Mouse (Mus musculus) lung, postnatal 10 days (tissue): Measurements from ENCODE around the gene Ube2d3.
"Not testable (repeated sequence)": the region's sequence is repeated elsewhere in the genome, so short reads cannot be mapped to it uniquely, and the experiment has no call there.

Experiments used
- DNase-seq: peaks from one replicate; pipeline ENCODE4 v3.0.0; 2021

Ube2d3 gene

GRCm38 (mm10) chr3:135497956-135498355 is 60.0 kb downstream of the Ube2d3 start:
- not testable (repeated sequence) for DNase-seq

DNA sequence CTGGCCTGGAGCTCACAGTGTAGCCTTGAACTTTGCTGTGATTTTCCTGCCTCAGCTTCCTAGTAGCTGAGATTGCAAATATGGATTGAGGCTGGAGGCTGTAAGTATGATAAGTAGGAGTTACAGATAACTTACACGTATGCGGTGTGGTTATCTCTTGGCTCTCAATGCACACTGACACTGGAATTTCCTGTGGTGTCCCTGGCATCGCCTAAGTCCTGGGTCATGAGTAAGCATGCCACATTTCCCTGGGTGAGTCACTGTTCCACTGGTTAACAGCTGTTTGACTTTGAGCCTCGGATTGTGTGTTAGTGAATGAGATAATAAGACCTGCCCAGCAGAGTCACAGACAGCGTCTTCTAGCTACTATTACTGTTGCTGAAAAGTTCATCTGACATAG is 60.9 kb downstream of the Ube2d3 start:
- DNase-seq: no peak

DNA sequence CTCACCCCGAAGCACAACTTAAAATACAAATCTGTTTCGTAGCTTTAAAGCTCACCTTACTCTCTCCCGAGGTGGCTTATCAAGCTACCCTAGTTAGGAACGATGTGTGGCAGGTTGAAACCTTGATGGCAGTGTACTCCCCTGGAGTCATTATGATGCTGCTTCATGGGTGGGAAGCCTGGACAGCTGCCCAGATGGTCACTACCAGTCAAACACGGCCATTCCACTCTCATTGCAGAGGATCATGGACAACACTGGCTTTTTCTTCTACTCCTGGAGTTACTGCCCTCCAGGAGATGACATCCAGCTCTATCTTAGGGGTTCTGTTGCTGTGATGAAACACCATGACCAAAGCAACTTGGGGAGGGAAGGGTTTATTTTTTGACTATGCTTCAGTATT is 65.2 kb downstream of the Ube2d3 start:
- DNase-seq: no peak

DNA sequence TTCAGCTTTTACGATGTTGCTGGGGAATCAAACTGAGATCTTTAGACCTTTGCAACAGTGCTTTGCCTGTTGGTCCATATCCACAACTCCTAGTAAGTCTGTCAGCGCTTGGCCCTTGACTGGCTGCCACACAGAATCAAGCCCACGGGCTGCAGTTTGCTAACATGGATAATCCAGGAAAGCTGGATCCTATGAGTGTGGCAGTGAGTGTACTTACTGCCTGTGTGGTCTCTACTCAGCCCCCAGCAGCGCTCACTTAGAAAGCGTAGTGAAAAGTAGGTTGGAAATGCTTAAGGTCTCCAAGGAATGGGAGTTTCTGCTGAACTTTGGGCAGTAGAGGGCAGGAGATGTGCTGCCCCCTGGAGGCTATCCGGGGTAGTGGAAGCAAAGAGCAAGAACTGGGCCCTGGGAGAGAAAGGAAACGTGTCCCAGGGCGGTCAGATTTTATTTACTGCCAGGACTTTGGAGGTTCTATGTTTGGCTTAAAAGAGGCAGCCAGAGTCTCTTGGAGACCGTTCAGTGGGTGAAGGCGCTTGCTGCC is 67.5 kb downstream of the Ube2d3 start:
- DNase-seq: peak; percentile 80

DNA sequence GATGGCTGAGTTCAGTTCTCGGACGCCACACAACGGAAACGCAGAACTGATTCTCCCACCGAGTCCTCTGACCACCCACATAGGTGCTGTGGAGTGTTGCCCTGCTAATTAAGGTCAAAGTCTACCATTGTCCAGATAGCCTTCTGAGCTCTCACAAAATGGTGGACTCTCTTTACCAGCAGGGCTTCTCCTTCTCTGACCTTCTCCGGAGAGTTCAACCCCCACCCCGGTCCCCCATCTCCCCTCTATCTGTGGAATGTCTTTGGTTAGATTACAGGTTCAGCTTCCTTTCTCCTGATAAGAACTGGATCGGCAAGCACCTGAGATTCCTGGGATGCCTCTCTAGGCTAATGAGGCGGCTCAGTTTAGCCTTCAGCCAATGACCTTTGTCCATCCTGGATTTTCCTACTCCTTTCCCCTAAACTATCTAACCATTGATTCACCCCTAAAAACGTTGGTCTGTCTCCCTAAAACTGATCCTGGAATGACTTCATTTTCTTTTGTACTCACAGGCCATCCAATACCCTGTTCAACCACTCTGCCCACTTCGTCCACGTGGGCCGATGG is 68.0 kb downstream of the Ube2d3 start:
- DNase-seq: no peak

- DNase-seq: no peak
These were observed 69.6 kb downstream of the Ube2d3 start for GRCm38 (mm10) chr3:135507506-135507905.

DNA sequence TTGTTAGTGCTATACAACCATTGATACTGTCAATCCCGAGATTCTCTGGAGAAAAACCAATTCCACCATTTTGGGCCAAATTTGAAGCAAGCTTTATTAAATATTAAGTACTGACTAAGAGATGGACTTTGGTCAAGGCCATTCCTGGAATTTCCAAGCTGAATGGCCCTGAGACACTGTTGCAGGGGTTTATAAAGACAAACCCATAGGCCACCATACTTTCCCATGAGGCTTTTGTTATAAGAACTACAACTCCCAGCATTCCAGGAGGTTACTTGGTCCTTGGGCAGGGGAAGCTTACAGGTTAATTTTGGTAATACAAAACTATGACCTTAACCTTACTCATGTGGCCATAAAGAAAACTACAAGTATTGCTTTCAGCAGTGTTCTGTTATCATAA is 70.2 kb downstream of the Ube2d3 start:
- no peak for DNase-seq

DNA sequence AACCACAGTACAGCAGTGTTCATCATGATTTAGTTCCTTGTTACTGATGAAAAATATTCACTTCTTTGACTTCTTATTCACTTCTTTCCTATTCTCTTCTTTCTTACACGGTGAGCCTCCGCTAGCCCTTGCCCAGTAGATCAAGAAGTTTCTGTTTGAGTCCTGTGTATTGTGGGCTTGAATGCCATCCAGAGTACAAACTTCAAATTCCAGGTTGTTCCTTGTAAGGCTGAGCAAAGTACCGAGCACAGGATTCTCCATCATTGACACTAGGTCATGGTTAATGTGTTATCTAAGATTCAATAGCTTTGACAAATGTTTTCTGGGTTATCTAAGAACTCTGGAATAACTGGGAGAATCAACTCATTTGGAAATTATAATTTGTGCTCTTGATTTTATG is 72.4 kb downstream of the Ube2d3 start:
- DNase-seq: no peak

DNA sequence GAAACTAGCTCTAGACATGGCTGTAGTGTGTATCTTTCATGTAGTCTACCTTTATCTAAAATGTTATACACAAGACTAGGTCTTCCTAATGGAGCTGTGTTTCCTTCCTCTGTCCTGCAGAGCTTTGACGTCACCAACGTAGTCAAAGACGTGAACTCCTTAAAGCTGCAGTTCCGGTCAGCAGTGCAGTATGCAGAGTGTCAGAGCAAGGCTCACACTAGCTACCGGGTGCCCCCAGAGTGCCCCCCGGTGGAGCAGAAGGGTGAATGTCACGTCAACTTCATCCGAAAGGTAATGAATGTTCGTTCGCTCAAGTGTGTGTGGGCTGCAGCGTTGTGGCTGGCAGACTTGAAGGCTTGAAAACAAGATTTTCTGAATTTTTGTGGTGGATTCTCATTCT is 73.7 kb downstream of the Ube2d3 start:
- no peak for DNase-seq

GRCm38 (mm10) chr3:135513270-135513669 is 75.3 kb downstream of the Ube2d3 start:
- no peak for DNase-seq

- DNase-seq: no peak
These were observed 76.0 kb downstream of the Ube2d3 start for GRCm38 (mm10) chr3:135513800-135514425.

DNA sequence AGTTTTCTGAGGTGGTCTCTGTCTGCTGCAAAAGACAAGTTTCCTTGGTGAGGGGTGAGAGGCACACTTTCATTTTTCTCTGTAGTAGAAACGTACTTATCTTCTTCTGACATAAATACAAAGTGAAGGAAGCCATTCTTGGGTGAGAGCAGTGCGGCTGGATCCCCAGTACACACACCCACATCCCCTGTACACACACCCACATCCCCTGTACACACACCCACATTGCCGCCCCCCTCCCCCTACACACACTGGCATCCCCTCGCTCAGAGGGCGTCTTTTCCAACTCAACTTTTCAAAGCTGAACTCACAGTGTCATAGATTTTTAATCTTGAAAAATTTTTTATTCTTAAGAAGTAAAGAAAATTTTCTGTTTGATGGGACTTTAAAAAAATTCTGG is 77.3 kb downstream of the Ube2d3 start:
- DNase-seq: no peak

DNA sequence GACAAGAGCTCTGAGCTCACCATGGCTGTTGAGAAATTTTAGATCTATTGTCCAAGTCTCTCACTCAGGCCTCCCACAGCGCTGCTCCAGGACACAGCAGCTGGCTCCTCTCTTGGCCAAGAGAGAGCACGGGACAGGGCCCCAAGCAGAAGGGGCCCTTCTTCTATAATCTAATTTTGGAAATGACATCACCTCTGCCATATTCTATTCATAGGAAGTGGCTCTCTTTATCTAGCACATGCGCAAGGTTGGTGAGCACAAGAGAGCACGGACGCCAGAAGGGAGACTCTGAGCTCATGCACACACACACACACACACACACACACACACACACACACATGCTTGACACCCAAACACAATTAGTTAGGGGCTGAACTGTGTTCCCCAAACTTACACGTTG is 78.9 kb downstream of the Ube2d3 start:
- peak; percentile 73 for DNase-seq
